Mouse (Mus musculus) v-Abl transformed pro-B cells (cell line): ENCODE measurements at regions not wholly inside any gene's neighbourhood (a gene's known extent, or its start where the extent isn't known, plus 50 kb on each side); places are given as distances from the start of the nearest gene placed in this dataset.

Experiments used
- in situ Hi-C, 2 experiments: fragments of 400-800 bp; cut with MboI; formaldehyde crosslinking; loops; one replicate each; pipeline ENCODE4 v1.15.1; 2025; ENCODE audit not compliant: unreplicated experiment in 2 of 2

- in situ Hi-C loops, result no loop called here
Measured at GRCm38 (mm10) chr1:164631679-164632078, 164.8 kb upstream of the Dpt start.

- in situ Hi-C loops, result no loop called here
Measured at GRCm38 (mm10) chr1:164628840-164629239, 167.6 kb upstream of the Dpt start.

DNA sequence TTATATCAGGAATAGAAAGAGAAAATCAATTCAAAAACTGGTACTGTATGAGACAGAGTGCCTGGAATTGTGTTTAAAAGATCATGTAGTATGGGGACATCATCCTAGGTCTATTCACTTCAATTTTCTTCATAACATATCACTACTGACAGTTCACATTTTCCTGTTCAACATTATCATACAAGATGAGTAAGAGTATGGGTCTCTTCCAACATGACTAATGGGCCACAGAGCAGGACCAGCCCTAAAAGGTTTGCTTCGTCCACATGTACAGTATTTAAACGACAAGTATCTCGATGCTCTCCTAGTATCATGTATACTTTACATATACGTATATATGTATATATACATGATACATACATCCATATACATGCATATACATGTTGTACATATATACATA, 164.8 kb upstream of the Atp1b1 start:
- in situ Hi-C loops, result no loop called here

- in situ Hi-C loops, result no loop called here
Measured at GRCm38 (mm10) chr1:164622417-164622816, 164.3 kb upstream of the Atp1b1 start.

DNA sequence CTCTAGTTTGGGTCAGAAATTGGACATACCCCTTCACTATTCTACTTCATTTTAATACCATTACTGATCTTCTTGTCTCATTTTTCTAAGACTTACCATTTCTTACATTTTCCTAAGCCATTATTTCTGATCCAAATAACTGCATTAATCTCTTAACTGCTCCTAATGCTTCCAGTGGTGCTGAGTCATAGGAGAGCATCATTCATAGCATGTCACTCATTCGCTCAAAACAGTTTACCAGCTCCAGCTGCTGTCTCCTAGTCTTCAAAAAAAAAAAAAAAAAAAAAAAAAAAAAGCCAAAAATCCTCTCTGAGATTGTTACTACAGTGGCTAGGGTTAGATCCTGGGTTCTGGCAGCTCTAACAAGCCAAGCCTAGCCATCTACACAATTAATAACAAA, 162.0 kb upstream of the Atp1b1 start:
- in situ Hi-C loops, result no loop called here

GRCm38 (mm10) chr1:164617871-164618270, 159.7 kb upstream of the Atp1b1 start:
- in situ Hi-C loops, result no loop called here

- in situ Hi-C loops, result no loop called here
Measured at GRCm38 (mm10) chr1:164607061-164607460, 148.9 kb upstream of the Atp1b1 start.

DNA sequence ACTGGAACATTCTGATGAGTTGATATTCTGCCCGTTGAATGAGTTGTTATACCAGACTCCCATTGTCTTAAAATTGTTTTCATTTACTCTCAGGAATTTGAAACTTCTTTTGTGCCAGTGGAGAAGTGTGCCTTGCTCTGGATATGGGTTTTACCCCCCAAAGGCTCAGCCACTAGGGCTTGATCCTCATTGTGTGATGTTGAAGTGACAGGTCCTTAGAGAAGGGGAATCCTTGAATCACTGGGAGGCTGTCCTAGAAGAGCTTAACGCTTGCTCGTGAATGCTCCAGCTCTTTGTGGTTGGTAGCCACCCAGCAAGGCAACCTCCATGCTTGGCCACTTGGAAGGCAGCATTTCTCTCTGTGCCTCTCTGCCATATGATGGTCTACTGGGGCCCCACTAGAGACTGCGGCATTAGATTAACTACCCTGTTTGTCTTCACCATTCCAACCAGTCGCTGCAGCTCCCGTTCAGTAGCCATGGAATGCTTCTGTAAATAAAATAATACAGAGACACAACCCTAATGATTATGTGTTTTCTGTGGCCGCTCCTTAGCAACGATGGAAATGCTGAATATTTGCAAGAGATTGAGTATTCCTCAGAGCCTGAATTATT, 148.1 kb upstream of the Atp1b1 start:
- in situ Hi-C loops, result no loop called here

- in situ Hi-C loops, result no loop called here
Measured at GRCm38 (mm10) chr1:164603433-164603832, 145.3 kb upstream of the Atp1b1 start.

DNA sequence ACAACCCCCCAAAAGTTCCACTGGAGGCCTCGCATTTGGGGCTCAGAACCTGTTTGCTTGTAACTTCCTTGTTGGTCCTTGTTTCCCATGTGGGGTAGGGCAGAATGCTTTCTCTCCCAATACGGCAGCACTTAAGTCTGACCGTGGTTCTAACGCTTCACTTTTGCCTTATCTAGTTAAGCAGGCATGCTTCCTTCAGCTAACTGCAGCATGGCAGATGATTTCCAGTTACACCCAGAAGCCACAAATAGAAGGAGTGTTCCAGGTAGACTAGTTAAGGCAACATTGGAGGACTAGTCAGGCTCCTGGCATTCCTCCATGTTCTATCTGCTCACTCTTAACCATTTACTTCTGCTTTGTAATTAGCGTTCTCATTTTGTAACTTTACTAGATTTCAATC, 144.4 kb upstream of the Atp1b1 start:
- in situ Hi-C loops, result no loop called here

GRCm38 (mm10) chr1:164590205-164590613, 132.1 kb upstream of the Atp1b1 start:
- in situ Hi-C loops, result no loop called here

DNA sequence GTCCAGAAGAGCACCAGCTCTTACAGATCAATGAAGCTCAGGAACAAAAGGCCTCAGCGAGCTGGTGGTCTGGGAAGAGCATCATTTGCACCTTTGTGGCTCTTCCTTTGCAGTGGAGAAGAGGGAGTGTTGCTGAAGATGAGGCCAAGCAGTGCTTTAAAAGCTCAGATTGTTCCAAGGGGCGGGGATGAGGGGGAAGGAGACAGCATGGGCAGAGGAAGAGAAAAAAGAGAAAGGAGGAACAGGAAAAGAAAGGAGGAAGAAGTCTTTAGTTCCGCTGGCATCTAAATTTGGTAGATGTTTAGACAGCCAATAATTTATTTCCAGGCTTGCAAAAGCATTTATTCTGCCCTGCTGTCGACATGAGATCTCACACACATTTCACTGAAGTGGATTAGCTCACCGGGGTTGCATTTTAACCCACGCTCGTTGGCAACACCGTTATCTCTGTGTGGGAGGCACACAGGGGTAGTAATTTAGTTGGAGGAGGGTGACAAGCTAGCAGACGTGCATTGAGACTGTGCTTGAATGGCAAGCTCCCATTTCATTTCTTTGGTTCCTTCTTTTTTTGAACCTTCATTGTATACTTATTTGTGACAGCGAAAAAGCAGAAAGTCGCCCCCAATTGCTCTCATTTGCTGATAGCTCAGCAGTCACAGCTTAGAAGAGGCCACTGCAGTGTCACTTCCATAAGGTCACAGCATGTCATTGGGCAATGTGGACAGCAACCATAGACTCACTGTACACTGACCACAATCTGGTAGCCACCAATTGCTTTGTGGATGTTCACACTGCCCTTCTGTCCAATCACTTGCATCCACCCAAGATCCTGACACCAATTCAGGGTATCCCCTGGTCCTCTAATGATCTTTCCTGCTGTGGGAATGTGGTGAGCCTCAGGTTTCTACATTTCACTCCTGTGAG, 128.2 kb upstream of the Atp1b1 start:
- in situ Hi-C loops, result no loop called here

- in situ Hi-C loops, result no loop called here
Measured at GRCm38 (mm10) chr1:164576856-164577489, 118.8 kb upstream of the Atp1b1 start.

DNA sequence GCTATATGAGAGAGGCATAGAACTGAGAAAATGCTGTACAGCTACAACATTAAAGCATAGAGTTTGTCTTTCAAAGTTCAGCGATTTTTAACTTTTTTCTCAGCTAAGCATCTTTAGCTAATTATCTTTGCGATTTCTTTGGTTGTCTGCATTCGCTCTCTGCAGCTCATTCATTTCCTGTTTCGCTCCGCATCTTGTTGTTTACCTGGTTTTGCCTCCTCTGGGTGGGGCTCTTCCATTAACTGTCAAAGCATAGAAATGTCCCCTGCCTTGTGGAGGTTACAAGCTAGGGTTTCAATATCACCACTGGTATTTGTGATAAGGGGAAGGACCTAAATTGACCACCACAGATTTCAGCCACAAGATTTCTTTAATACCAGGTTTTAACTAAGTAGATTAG, 115.5 kb upstream of the Atp1b1 start:
- in situ Hi-C loops, result loop anchor here (5.0 to 25.0 kb wide), 5 partner anchors 116 to 309 kb away; partner anchors contain the start of gene Atp1b1 (in 1 of the 2)

- in situ Hi-C loops, result loop anchor here (5.0 to 25.0 kb wide), 5 partner anchors 115 to 310 kb away; partner anchors contain the start of gene Atp1b1 (in 1 of the 2)
Measured at GRCm38 (mm10) chr1:164572183-164572582, 114.0 kb upstream of the Atp1b1 start.

GRCm38 (mm10) chr1:164571496-164572078, 113.4 kb upstream of the Atp1b1 start:
- in situ Hi-C loops, result loop anchor here (5.0 to 25.0 kb wide), 5 partner anchors 114 to 311 kb away; partner anchors contain the start of gene Atp1b1 (in 1 of the 2)

- in situ Hi-C loops, result loop anchor here in 1 of 2 experiments (25.0 kb wide), 1 partner anchor 203 kb away; no protein-coding TSS in a partner anchor
Measured at GRCm38 (mm10) chr1:164564847-164565246, 106.7 kb upstream of the Atp1b1 start.

- in situ Hi-C loops, result loop anchor here in 1 of 2 experiments (25.0 kb wide), 1 partner anchor 197 kb away; no protein-coding TSS in a partner anchor
Measured at GRCm38 (mm10) chr1:164559546-164560228, 101.5 kb upstream of the Atp1b1 start.

GRCm38 (mm10) chr1:164552658-164553057, 94.5 kb upstream of the Atp1b1 start:
- in situ Hi-C loops, result loop anchor here in 1 of 2 experiments (25.0 kb wide), 1 partner anchor 190 kb away; no protein-coding TSS in a partner anchor

- in situ Hi-C loops, result loop anchor here in 1 of 2 experiments (25.0 kb wide), 1 partner anchor 189 kb away; no protein-coding TSS in a partner anchor
Measured at GRCm38 (mm10) chr1:164551019-164551418, 92.9 kb upstream of the Atp1b1 start.
